Mouse (Mus musculus): ENCODE data around the gene Arsa. TPM values are rescaled to one million over a fixed set of nuclear protein-coding genes. Genes with fewer than 3 reads are reported as not detected.
"Not testable (repeated sequence)": the region's sequence is repeated elsewhere in the genome, so short reads cannot be mapped to it uniquely, and the experiment has no call there.

Arsa gene
- polyA plus RNA-seq, 1 experiment from 2014 or later = 5.0 TPM

DNA sequence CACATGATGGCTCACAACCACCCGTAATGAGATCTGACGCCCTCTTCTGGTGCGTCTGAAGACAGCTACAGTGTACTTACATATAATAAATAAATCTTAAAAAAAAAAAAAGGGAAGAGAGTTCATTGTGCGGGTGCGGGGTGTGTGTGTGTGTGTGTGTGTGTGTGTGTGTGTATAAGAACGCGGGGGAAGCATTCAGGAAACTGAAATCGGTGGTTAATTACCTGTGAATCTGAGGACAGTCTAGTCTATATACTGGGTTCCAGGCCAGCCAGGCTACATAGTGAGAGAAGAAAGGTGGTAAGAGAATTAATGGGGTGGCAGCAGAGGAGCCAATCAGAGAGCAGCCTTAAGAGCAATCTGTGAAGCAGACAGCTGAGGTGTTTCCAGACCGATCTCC is 46.5 kb downstream of the Arsa start:
- not testable (repeated sequence) for H3K27me3 ChIP-seq (ENCODE audit: control insufficient read depth, insufficient read depth, low read depth, low read length); H3K36me3 ChIP-seq (ENCODE audit: control insufficient read depth, insufficient read depth); H3K9me3 ChIP-seq (replicated peaks; ENCODE audit: control insufficient read depth, low read length); ATAC-seq (ENCODE audit: low read depth); H3K9ac ChIP-seq (ENCODE audit: low read depth, low read length)
- 49% methylated on average over 9 of the region's 9 CpGs for WGBS (ENCODE audit: insufficient replicate concordance)
- H3K4me3 ChIP-seq (ENCODE audit: low read depth, low read length) = peak overlapping the region; percentile 88
- peak overlapping the region; percentile 99; the same call in 1 of the 2 replicates for H3K27ac ChIP-seq (ENCODE audit: low read length)
- H3K4me1 ChIP-seq (ENCODE audit: control insufficient read depth, low read depth, low read length) = peaks cover 14% of the 10 kb centered on the region
- H3K4me2 ChIP-seq (ENCODE audit: low read depth, low read length) = peak overlapping the region; percentile 94

DNA sequence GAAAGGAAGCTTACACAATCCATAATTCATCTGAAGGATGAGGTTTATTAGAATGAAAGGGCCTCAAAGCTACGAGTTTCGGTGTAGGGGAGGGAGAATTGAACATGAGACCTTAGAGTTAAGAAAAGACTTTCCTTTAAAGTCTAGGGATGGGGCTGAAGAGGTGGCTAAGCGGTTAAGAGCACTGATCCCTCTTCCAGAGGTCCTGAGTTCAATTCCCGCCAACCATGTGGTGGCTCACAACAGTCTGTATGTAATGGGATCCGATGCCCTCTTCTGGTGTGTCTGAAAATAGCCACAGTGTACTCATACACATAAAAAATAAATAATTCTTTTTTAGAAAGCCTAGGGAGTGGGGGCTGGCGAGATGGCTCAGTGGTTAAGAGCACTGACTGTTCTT is 46.9 kb downstream of the Arsa start:
- no peaks in the 10 kb centered on the region for H3K27me3 ChIP-seq (ENCODE audit: control insufficient read depth, insufficient read depth, low read depth, low read length)
- peaks cover 14% of the 10 kb centered on the region for H3K4me1 ChIP-seq (ENCODE audit: control insufficient read depth, low read depth, low read length)
- no peaks in the 10 kb centered on the region for H3K9me3 ChIP-seq (replicated peaks; ENCODE audit: control insufficient read depth, low read length)
- peak overlapping the region; percentile 94 for H3K4me2 ChIP-seq (ENCODE audit: low read depth, low read length)
- H3K4me3 ChIP-seq (ENCODE audit: low read depth, low read length) = peak overlapping the region; percentile 88
- no peaks in the 10 kb centered on the region; the same call in 1 of the 2 replicates for H3K36me3 ChIP-seq (ENCODE audit: control insufficient read depth, insufficient read depth)
- H3K9ac ChIP-seq (ENCODE audit: low read depth, low read length) = peak overlapping the region; percentile 92
- no peak for ATAC-seq (ENCODE audit: low read depth)
- 37% methylated on average over 6 of the region's 6 CpGs for WGBS (ENCODE audit: insufficient replicate concordance)
- peak overlapping the region; percentile 99 for H3K27ac ChIP-seq (ENCODE audit: low read length)

GRCm38 (mm10) chr15:89429352-89430221 is 47.6 kb downstream of the Arsa start, which contains the start of the genes C730034F03Rik, Gm44502 and Chkb:
Gene C730034F03Rik (plus strand): TSS chr15:89429589.
Gene Gm44502 (minus strand): TSS chr15:89429696.
Gene Chkb (minus strand): TSS chr15:89429908.
- no peaks in the 10 kb centered on the region for H3K27me3 ChIP-seq (ENCODE audit: control insufficient read depth, insufficient read depth, low read depth, low read length)
- H3K4me2 ChIP-seq (ENCODE audit: low read depth, low read length) = peak within 1 kb of the TSS; percentile 94
- H3K4me1 ChIP-seq (ENCODE audit: control insufficient read depth, low read depth, low read length) = peaks cover 14% of the 10 kb centered on the region
- H3K27ac ChIP-seq (ENCODE audit: low read length) = peak within 1 kb of the TSS; percentile 99
- ATAC-seq (ENCODE audit: low read depth) = peak; percentile 91
- no peaks in the 10 kb centered on the region for H3K9me3 ChIP-seq (replicated peaks; ENCODE audit: control insufficient read depth, low read length)
- H3K4me3 ChIP-seq (ENCODE audit: low read depth, low read length) = peak within 1 kb of the TSS; percentile 88
- H3K36me3 ChIP-seq (ENCODE audit: control insufficient read depth, insufficient read depth) = no peaks in the 10 kb centered on the region; the same call in 1 of the 2 replicates
- H3K9ac ChIP-seq (ENCODE audit: low read depth, low read length) = peak within 1 kb of the TSS; percentile 92
- WGBS (ENCODE audit: insufficient replicate concordance) = under 1% methylated on average over 70 of the region's 70 CpGs

DNA sequence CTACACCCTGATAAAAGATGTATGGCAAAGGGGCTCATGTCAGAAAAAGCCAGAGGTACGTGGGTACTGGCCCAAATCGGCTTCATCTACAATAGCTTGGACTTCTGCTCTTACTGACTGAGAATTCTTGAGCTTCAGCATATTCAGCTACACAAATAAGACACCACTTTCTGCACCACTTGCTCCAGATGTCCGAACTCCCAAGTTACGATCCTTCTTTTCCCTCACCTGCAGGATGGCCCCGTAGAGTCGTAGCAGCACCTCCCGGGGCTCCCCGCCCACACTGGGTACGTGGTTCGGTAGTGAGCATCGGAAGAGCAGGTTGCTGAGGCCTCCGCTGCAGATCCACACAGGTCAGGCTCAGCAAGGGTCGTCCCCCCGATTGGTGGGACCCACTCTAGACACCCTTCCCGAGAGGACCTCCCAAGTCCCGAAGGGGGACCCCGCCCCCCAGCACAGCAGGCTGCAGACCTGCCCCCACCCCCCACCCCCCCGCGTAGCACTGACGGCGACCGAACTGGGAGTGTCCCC is 48.3 kb downstream of the Arsa start:
- no peak for ATAC-seq (ENCODE audit: low read depth)
- Histone ChIP-seq H3K4me1 (ENCODE audit: control insufficient read depth, low read depth, low read length) (peaks cover 14% of the 10 kb centered on the region), H3K9ac (ENCODE audit: low read depth, low read length) (peak overlapping the region; percentile 92), H3K27me3 (ENCODE audit: control insufficient read depth, insufficient read depth, low read depth, low read length) (no peaks in the 10 kb centered on the region), H3K4me2 (ENCODE audit: low read depth, low read length) (peak overlapping the region; percentile 94), H3K27ac (ENCODE audit: low read length) (peak overlapping the region; percentile 99), H3K9me3 (replicated peaks; ENCODE audit: control insufficient read depth, low read length) (no peaks in the 10 kb centered on the region), H3K4me3 (ENCODE audit: low read depth, low read length) (peak overlapping the region; percentile 88), H3K36me3 (ENCODE audit: control insufficient read depth, insufficient read depth) (no peaks in the 10 kb centered on the region; the same call in 1 of the 2 replicates)
- 8% methylated on average over 22 of the region's 22 CpGs for WGBS (ENCODE audit: insufficient replicate concordance)

DNA sequence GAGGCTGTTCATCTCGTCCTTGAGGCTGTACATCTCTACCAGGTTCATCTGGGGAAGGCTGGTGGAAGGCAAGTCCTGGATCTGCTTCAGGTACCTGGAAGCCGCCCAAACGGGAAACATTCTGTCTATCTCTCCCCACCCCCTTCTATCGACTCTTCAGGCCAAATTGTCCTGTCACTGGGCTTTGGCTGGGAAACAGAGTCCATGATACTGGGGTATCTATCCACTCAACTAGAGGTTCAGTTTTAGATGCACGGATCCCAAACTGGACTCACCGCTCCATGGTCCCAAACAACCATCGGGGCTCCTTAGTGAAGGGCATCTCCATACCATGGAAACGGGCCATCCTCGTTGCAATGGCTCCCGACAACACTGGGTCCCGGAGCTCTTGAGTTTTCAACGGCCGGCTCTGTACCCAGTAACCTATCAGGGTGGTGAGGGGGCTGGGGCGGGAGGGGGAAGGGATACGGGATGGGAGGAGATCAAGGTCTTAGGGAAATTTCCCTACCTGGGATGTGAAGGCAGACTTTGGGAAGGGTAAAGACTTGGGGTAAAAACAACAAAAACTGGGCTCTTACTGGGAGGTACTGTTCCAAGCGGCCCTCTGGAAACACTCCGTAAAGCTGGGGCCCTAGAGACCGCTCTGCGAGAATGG is 49.0 kb downstream of the Arsa start:
- peak overlapping the region; percentile 92 for H3K9ac ChIP-seq (ENCODE audit: low read depth, low read length)
- no peak overlapping the region for H3K27ac ChIP-seq (ENCODE audit: low read length)
- ATAC-seq (ENCODE audit: low read depth) = no peak
- 88% methylated on average over 19 of the region's 19 CpGs for WGBS (ENCODE audit: insufficient replicate concordance)
- no peaks in the 10 kb centered on the region for H3K27me3 ChIP-seq (ENCODE audit: control insufficient read depth, insufficient read depth, low read depth, low read length)
- peak overlapping the region; percentile 88 for H3K4me3 ChIP-seq (ENCODE audit: low read depth, low read length)
- no peaks in the 10 kb centered on the region for H3K9me3 ChIP-seq (replicated peaks; ENCODE audit: control insufficient read depth, low read length)
- peak overlapping the region; percentile 94 for H3K4me2 ChIP-seq (ENCODE audit: low read depth, low read length)
- peaks cover 14% of the 10 kb centered on the region for H3K4me1 ChIP-seq (ENCODE audit: control insufficient read depth, low read depth, low read length)
- no peaks in the 10 kb centered on the region; the same call in 1 of the 2 replicates for H3K36me3 ChIP-seq (ENCODE audit: control insufficient read depth, insufficient read depth)

- Histone ChIP-seq H3K9ac (ENCODE audit: low read depth, low read length) (no peak overlapping the region), H3K27ac (ENCODE audit: low read length) (no peak overlapping the region), H3K36me3 (ENCODE audit: control insufficient read depth, insufficient read depth) (no peaks in the 10 kb centered on the region; the same call in 1 of the 2 replicates), H3K4me1 (ENCODE audit: control insufficient read depth, low read depth, low read length) (peaks cover 14% of the 10 kb centered on the region), H3K27me3 (ENCODE audit: control insufficient read depth, insufficient read depth, low read depth, low read length) (no peaks in the 10 kb centered on the region), H3K4me2 (ENCODE audit: low read depth, low read length) (no peak overlapping the region), H3K9me3 (replicated peaks; ENCODE audit: control insufficient read depth, low read length) (no peaks in the 10 kb centered on the region), H3K4me3 (ENCODE audit: low read depth, low read length) (no peak overlapping the region)
- no peak for ATAC-seq (ENCODE audit: low read depth)
- WGBS (ENCODE audit: insufficient replicate concordance) = 84% methylated on average over 10 of the region's 10 CpGs
Measured at GRCm38 (mm10) chr15:89426716-89427115, 50.5 kb downstream of the Arsa start.

DNA sequence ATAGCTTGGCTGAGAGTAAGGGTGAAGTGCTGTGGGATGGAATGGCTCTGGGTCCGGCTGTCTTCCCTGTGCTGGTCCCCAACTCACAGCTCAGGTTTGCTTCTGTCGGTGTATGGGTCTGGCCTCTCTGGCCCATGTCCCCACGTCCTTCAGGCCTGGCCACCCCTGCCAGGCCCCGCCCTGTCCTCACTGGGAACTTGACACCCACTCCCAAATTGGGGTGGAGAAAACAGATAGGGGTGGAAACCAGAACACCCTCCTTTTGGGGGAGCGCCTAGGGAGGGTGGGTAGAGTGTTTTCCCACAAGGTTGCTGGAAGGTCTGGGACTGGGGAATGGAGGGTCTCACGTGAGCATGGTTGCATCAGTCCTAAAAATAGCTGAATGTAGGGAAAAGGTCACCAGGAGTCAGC is 51.5 kb downstream of the Arsa start, which contains the start of gene Cpt1b:
TSS of gene Cpt1b (minus strand) at position 153 of the 411 bp plus-strand sequence.
- Histone ChIP-seq H3K27ac (ENCODE audit: low read length) (no peak within 1 kb of the TSS), H3K4me1 (ENCODE audit: control insufficient read depth, low read depth, low read length) (peaks cover 7% of the 10 kb centered on the region), H3K36me3 (ENCODE audit: control insufficient read depth, insufficient read depth) (no peaks in the 10 kb centered on the region; the same call in 1 of the 2 replicates), H3K27me3 (ENCODE audit: control insufficient read depth, insufficient read depth, low read depth, low read length) (no peaks in the 10 kb centered on the region), H3K4me3 (ENCODE audit: low read depth, low read length) (peak within 1 kb of the TSS; percentile 25; the same call in 1 of the 2 replicates), H3K4me2 (ENCODE audit: low read depth, low read length) (peak within 1 kb of the TSS; percentile 36), H3K9me3 (replicated peaks; ENCODE audit: control insufficient read depth, low read length) (no peaks in the 10 kb centered on the region), H3K9ac (ENCODE audit: low read depth, low read length) (no peak within 1 kb of the TSS)
- ATAC-seq (ENCODE audit: low read depth) = no peak
- 62% methylated on average over 6 of the region's 6 CpGs for WGBS (ENCODE audit: insufficient replicate concordance)

DNA sequence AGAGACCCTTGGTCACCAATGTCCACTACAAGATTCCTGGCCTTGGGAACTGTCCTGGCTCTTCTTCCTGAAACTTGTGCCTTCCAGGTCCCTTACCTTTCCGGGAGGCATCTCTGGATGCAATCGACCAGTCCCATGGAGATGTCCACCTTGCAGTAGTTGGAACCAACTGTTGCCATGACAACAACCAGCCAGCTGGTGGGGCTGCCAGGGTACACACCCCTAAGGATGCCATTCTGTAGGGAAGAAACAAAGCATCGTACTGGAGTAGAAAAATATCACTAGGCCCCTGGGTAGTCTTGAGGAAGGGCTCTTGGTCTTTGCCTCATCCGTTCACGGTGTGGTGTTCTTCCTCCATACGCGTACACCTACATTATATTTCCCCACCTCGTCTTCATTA is 52.6 kb downstream of the Arsa start:
- H3K9ac ChIP-seq (ENCODE audit: low read depth, low read length) = no peak overlapping the region
- no peaks in the 10 kb centered on the region for H3K9me3 ChIP-seq (replicated peaks; ENCODE audit: control insufficient read depth, low read length)
- H3K4me3 ChIP-seq (ENCODE audit: low read depth, low read length) = no peak overlapping the region
- no peaks in the 10 kb centered on the region for H3K27me3 ChIP-seq (ENCODE audit: control insufficient read depth, insufficient read depth, low read depth, low read length)
- no peaks in the 10 kb centered on the region; the same call in 1 of the 2 replicates for H3K36me3 ChIP-seq (ENCODE audit: control insufficient read depth, insufficient read depth)
- H3K27ac ChIP-seq (ENCODE audit: low read length) = no peak overlapping the region
- H3K4me2 ChIP-seq (ENCODE audit: low read depth, low read length) = no peak overlapping the region
- no peak for ATAC-seq (ENCODE audit: low read depth)
- WGBS (ENCODE audit: insufficient replicate concordance) = 78% methylated on average over 8 of the region's 8 CpGs
- H3K4me1 ChIP-seq (ENCODE audit: control insufficient read depth, low read depth, low read length) = peaks cover 7% of the 10 kb centered on the region
